Mouse (Mus musculus) CH12.LX (cell line): Measurements from ENCODE around the gene Rccd1.

Experiments used
- CHD2 ChIP-seq: IDR thresholded peaks from 2 replicates; pipeline ENCODE4 v1.6.1; 2011; ENCODE audit warnings: low read length, improper control_type of control experiment
- CTCF ChIP-seq, 2 experiments: IDR thresholded peaks in 1 of 2; conservative IDR thresholded peaks in 1 of 2; 2 replicates each; pipeline ENCODE4 v1.5.1; 2011 to 2012; ENCODE audit warnings: low read depth in 2 of 2, low read length in 2 of 2, improper control_type of control experiment in 1 of 2, inconsistent platforms in 1 of 2, mild to moderate bottlenecking in 1 of 2, moderate library complexity in 1 of 2
- EP300 ChIP-seq: IDR thresholded peaks from 2 replicates; pipeline ENCODE4 v1.6.1; 2011; ENCODE audit warnings: low read length, improper control_type of control experiment
- PAX5 ChIP-seq: IDR thresholded peaks from 2 replicates; pipeline ENCODE4 v1.6.1; 2012; ENCODE audit warnings: low read length, inconsistent platforms, mixed read lengths
- POLR2AphosphoS2 ChIP-seq: IDR thresholded peaks from 2 replicates; pipeline ENCODE4 v1.6.1; 2011; ENCODE audit warnings: low read depth, low read length, improper control_type of control experiment
- SIN3A ChIP-seq: IDR thresholded peaks from 2 replicates; pipeline ENCODE4 v1.6.1; 2012; ENCODE audit warnings: low read length, improper control_type of control experiment, inconsistent platforms
- ZNF384 ChIP-seq: IDR thresholded peaks from 2 replicates; pipeline ENCODE4 v1.6.1; 2012; ENCODE audit warnings: low read depth, low read length, improper control_type of control experiment, inconsistent platforms

- no peak for TF ChIP-seq CTCF (conservative IDR thresholded peaks at IDR 0.05 in 1 of 2, IDR thresholded peaks at IDR 0.05 in 1 of 2; ENCODE audit: low read depth in 2 of 2, low read length in 2 of 2)
- TF ChIP-seq PAX5 = no peak
- no peak for TF ChIP-seq CHD2
- TF ChIP-seq EP300 = no peak
- TF ChIP-seq POLR2AphosphoS2 = no peak
- TF ChIP-seq SIN3A = no peak
- TF ChIP-seq ZNF384 = no peak
These were observed 24.7 kb downstream of the Rccd1 start for GRCm38 (mm10) chr7:80299568-80299967.
